Mouse (Mus musculus) layer of hippocampus, postnatal 25 days (tissue): ENCODE measurements around the gene A930004D18Rik. TPM values are rescaled to one million over a fixed set of nuclear protein-coding genes. Genes with fewer than 3 reads are reported as not detected.

ENCODE experiments used
- DNase-seq, 2 experiments: peaks; one replicate each; pipeline ENCODE4 v3.0.0; 2022; ENCODE audit warnings: mixed read lengths in 2 of 2, low spot score in 1 of 2; ENCODE audit errors: extremely low spot score in 1 of 2
- total RNA-seq, 2 experiments: library from RNA; stranded (reverse); gene quantifications; 2 replicates each; pipeline ENCODE4 v1.2.3; 2021

Gene A930004D18Rik
- total RNA-seq, 2 experiments from 2014 or later, result 2.7 to 3.3 TPM

DNA sequence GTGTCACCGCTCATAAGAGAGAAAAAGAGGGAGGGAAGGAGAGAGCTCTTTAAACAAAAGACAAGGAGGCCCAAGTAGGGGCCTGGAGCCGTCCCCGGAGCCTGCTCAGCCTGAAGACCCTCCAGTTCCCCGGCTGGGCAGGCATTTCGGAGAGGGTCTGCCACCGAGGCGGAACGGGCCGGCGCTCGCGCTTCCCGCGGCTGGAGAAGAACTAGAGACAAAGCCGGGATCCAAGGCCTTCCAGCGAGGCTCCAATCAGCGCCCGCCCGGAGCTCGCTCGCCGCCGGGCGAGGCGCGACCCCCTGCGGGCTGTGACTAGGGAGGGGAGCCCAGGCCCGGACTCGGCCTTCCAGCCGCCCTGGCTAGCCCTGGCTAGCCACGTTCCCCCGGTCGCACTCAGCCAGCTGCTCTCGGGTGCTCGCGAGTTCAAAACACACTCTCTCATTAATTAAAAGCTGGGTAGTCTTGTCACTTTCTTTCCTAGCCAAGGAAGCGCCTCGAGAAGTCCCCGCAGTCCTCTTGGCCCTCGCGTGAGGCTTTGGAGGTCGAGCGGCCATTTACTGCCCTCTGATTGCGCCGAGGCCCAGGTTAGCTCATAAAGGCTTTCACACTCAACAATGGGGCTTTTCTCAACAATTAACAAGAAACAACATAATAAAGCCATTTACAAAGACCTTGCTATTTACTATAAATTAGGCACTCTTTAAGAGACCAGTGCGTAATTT lies 2.2 kb upstream of the A930004D18Rik start:
- peak in 1 of 2 experiments; percentile 39 for DNase-seq

DNA sequence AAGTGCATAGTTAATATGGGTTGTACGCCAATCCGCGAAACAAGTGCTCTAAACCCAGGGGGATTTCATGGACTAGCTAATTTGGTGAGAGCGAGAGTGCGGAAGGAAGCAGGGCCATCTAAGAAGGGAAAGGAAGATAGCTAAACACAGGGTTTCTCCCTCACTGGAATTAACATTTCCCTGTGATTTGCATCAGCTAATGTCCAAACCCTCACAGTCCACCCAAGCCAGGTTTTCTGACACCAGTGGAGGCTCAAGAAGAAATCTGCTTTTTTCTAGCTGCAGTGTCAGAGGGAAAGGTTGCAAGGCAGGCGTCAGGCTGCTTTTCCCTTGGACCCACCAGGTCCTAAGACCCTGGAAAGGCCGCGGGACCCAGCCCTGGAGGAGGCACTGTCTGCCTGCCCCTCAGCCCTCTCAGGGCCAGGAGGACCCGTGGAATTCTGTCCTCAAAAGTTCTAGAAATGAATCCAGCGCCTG lies 1.4 kb upstream of the A930004D18Rik start:
- DNase-seq, result no peak

DNA sequence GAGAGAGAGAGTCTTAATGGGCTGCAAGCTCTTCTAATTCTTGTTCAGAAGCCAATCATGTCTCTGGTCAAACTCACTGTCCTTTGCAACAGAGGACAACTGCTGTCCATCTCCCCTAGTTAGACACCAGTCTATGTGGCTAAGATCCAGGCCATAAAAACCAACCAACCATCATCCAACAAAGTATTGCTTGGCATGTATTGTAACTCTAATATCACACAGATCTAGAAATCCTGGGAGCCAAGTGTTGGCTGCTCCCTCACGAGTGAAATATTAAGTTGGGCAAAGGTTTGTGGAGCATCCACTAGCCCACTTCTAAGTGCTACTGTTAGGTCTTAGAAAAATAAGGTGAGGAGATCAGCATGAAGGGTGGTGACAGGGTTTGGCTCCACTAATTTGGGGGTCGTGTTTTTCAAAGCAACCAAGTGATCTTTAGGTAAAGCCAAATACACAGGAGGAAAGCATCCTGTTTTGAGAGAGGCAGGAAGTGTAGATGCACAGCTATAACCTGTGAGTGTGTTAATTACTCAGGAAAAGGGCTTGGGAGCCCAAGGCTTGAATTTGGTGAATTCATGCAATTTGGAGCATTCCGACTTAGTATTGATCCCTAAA lies 710 bp upstream of the A930004D18Rik start:
- no peak for DNase-seq

DNA sequence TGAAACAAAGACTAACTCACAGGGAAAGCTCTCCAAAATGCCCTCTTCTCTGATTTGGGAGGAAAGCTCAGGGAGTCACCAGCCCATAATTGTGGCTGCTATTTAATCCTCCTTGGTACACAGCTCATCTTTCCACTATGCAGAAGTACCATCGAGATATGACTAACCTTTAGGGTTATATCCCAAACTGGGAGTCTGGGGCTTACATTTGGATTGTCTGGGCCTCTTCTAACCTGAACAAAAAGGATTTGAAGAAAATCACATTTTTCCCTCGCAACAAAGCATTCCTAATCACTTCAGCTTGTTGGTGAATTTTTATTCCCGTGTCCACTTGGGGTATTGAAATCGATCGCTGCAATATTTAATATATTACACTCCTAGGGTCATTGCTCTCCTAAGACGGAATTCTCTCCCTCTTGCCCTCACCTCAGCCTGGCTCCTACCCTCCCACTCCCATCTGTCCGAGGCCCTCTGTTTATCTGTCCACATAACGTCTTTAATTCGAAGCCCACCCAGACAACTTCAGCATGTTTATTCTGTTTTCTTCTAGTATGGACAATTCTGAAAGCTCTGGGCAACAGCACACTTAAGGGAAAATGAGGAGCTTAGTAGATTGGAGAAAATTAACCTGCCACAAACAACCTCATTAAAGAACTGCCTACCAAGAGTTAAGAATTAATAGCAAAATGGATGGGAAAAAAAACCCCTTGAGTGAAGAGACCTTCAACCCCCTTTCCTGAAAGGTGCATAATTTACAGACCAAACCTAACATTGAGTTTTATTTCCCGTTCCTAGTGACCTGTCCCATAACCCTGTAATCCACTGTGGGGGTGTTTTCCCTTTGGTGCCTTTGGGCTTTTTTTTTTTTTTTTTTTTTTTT lies 2.9 kb downstream of the A930004D18Rik start:
- DNase-seq, result no peak

DNA sequence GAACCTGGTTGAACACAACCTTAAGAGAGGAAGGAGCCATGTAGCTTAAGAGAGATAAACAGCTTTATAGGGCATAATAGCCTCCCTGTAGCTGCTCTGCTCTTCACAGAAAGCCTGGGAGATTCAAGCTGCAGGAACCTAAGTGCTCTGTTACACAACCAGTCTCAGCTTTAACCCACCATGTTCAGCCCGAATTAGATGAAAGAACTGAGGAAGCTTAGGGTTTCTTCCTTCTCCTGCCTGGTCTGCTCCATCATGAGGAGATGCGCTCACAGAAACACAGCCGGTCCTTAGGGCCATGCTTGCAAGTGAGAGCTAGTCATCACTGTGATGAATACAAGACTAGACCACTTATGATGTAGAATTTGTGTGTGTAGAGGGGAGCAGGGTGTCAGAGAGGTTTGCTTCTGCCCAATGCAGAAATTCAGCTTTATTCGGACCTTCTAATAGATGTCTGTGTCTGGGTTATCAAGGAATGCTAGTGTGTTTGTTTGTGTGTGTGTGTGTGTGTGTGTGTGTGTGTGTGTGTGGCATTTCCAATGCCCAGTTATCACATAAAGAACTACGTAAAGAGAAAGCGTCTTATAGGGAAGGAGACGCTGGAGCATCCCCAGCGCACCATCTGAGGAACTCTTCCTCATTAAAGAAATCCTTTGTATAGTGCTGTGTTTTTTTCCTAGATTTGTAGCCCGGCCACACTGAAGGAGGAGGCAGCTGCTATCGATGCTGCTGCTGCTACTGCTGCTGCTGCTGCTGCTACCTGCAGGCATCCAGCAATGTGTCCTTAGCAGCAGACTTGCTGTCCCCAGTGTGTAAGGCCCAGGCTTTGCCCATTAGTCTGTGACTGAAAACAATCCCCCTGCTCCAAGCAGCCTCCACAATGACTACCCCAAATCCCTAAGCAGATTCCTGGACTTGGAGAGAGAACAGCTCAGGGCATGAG lies 4.1 kb downstream of the A930004D18Rik start:
- no peak for DNase-seq

DNA sequence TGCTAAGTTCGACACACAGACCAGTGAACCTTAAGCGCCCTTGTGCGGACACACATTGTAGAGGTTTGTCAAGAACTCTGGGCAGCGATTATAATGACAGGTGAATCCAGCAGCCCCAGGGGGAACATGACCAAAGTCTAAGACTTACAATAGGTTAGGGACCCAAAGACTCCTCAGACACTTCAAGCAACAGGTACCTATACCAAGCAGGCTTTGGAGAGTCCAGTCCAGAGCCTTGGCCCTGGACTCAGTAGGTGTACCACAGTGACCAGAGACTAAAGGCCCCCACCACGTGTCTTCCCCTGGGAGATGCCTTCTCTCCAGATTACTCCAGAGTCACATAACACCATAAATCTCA lies 5.0 kb downstream of the A930004D18Rik start:
- no peak for DNase-seq

DNA sequence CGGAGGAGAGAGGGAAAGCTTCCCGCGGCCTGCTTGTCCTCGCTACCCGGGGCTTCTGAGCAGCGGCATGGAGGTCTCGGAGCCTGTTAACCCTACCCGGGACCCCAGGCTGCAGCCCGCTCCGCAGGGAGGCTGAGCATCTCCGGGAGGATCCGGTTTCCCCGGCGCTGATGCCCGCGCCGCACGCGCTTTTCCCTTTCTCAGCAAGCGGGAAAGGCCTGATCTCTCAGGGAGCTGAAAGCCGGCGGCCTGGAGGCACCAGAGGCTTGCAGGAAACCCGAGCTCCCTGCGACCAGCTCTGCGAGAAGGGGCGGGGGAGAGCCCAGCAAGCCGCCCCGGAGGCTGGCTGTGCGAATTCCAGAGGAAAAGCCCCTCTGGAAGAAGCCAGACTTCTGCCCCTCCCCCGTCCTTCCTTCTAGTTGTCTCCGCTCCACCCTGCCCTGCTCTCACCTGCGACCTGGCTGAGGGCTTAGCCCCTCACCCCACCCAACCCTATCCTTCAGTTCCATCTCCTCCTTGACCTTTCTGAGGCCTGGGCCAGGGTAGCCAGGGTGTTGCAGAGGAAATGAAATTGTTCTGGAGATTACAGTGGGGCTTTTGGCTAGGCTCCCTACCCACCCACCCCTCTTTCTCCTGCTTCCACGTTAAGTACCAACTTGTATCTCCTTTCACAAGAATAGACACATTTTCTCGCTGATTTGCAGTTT lies 5.6 kb downstream of the A930004D18Rik start:
- DNase-seq, result peak in 1 of 2 experiments; percentile 58

DNA sequence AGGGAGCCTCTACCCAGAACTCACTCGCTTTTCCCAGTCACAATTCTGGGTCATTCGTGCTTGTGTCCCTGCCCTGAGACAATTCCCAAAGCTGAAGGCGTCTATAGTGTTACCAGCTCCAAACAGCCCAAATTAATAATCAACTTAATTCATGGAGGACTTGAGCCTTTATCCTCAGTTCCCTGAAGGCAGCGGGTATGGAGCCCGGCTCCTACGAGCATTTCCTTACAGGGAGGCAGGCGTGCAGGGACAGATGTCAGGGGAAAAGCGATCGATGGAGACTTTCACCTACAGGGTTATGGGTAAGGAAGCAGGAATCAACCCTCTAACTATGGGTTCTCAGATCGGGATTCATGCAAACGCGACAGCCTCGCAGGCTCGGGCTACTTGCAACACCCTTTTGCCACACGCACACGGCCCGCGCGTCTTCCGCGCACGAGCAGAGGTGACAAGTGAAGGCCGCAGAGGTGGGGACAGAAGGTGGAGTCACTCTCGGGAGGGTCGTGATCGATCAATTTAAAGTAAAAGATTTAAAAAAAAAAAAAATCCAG lies 6.2 kb downstream of the A930004D18Rik start:
- peak in 1 of 2 experiments; percentile 59 for DNase-seq

DNA sequence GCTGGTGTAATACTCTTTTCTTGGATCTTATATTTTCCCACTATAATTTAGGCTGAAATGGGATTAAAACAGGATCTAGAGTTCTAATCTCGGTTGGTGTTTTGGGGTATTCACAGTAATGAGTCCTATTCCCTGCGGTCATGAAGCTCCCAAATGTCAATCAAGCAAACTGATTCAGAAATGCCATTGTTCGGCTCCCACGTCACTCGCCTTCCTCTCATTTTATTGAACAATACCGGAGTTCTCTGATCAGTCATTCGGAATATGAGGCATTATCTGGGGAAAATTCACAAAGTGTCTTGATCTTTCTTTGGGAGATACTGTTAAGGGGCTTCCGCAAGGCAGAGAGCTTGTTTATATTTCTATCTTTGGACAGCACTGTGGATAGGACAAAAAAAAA lies 7.0 kb downstream of the A930004D18Rik start:
- no peak for DNase-seq

DNA sequence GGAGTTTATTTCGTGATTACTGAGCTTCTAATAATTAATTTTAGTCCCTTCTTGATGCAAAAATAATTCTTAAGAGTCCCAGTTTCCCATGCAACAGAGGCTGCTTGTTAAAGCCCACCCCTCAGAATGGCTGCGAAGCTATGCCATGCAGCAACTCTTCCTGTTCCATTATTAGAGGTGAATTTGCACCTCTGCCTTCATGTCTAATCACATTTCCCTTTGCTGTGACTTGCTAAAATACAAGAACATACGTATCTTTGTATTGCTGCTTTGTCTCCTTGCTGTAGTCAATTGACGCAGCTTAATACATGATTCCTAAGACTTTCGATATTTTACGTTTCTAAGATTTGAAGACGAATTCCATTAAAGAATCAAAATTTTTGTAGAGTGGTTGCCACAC lies 7.9 kb downstream of the A930004D18Rik start:
- DNase-seq, result no peak

DNA sequence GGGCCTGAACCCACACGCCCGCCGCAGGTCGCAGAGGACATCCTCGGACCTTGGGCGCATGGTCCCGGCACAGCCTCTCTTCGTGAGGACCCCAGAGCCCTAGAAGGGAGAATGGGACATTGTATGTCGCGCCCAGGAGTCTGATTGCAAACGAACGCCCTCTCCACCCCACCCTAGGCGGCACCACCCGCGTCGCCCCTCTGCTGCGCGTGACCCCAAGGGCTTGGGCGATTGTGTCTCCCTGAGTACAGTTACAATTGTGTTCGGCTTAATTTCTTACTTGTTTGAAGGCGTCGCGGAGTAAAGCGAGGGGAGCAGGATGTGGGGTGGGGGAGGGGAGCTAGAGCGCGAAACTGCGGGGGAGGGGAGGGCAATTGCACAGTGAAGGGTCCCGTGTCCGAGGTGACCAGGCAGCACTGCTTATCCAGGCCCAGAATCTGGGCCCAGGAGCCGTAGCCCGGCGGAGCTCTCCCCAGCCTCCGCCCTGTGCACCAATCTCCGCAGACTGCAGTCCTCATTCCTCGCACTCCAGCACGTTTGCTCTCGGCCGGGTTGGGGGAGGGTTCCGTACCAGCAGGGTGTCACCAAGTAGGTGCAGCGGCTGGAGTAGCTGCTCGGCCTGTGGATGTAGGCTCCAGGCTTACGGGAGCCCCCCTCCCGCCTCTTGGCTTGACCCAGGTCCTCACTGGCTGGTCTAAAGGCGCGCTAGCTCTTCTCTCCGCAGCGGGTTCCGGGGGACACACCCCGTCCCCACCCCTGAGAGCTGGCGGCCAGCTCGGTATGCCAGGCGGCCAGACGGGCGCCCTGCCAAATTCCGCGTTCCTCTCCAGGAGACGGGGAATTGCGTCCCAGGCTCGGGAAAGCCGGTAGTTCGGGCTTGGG lies 9.2 kb downstream of the A930004D18Rik start:
- peak; percentile 80 to 83 for DNase-seq

DNA sequence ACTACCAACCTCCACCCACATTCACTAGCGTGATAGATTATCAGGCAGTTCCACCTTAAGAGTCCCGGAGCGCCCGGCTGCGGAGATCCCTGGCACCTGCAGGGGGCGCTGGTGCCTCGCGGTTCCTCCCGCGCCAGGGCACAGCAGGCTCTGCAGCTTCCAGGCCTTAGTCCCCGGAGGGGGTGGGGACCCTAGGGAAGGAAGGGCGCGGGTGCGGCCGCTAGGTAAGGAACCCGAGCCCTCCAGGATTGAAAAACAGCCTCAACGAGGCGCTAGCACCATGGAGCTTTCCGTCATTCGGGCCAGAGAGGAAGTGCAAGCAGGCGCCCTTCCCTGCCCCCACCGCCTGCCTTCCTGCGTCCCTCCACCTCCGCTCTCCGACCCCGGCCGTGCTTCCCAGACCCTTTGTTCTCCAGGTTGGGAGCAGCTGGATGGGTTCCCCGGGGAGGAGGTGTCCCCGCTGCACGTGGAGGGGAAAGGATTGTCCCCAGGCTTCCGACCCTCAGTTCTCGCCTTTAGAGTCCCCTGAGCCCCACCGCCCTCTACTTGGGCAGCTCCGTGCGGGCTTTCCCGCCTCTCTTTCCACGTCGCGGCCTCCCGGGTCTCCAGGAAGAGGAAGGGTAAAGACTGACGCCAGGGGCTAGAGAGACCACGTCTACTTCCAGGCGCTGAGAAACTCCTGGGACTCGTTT lies 9.9 kb downstream of the A930004D18Rik start:
- DNase-seq, result peak; percentile 95 to 97

DNA sequence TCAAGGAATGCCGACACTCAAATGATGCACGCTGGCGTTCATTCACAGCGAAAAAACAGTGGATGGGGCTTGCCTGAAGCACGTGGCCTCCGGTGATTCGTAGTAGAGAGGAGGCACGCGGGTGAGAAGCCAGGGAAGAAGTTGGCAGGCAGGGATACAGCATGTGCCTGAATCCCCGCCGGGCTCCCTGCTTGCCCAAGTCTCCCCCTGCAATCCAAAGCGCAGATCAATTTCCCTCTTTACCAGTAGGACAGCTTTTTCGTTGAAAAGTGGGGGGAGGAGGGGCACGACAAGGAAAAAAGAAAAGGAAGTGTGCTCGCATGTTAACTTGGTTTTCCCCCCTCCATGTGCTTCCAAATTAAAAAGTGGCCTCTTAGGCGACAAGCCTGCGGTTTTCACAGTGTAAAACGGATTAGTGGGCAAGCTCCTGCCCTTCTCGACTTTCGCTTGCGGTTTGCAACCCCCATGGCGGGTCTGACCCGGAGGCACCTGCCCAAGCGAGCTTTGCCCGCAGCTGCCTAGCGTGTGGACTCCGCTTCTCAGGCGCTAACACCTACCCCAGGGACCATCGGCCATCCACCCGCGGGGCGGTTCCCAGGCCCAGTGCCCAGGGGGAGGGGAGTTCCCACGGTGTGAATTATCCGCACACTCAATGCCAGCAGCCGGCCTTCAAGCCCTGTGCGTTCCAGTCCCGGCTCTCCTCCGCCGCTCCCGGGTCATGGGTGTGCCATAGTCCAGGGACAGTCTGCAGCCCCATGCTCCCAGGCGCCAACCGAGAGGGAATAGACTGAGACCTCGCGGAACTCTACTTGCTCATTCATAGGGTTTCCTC lies 11.2 kb downstream of the A930004D18Rik start:
- peak in 1 of 2 experiments; percentile 37 for DNase-seq

DNA sequence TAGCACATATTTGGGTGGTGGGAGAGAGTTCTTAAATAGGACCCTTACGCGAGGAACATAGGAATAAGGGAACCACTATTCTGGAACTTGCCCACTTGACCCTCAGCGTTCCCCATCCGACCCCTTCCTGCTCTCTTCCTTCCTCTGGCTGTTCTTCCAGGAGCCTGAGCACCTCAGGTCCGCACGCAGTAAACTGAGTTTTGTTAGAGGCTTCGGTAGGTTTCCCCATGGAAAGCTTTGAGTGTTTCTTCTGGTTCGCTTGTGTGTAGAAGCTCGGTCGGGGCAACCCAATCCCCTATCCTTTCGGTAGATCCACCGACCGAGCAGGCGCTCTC lies 11.8 kb downstream of the A930004D18Rik start:
- no peak for DNase-seq

DNA sequence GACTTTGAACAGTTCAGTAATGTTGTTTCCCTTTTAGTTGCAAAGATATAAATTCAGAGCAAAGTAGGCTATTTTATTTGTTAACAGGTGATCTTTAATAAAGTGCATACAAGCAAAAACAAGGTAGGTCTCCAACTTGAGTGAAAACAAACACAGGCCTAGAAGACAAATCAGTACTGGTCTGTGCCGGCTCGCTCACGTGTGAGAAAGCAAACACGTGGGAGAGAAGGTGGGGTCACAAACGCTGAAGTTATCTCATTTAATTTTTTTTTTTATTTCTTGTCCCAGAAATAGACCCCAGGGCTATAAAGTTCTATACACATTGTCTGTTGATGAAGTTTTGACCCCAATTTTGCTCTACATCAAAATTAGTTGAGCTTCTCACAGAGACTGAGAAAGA lies 12.4 kb downstream of the A930004D18Rik start:
- DNase-seq, result no peak

DNA sequence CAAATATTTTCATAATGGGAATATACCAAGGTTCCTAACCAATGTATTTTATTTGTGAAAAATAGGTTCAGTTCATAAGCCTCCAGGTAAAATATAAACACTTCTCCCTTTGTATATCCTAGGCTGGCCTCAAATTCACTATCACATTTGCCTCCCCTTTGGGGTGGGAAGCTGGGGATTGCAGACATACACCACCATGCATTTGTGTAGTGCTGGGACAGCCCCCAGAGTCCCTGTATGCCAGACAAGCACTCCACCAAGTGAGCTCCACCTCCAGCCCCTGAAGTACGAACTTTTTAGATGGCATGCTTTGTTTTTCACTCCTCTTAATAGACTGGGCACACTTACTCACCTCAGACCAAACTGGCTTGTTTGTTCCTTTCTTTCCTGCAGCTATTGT lies 14.7 kb downstream of the A930004D18Rik start:
- no peak for DNase-seq

DNA sequence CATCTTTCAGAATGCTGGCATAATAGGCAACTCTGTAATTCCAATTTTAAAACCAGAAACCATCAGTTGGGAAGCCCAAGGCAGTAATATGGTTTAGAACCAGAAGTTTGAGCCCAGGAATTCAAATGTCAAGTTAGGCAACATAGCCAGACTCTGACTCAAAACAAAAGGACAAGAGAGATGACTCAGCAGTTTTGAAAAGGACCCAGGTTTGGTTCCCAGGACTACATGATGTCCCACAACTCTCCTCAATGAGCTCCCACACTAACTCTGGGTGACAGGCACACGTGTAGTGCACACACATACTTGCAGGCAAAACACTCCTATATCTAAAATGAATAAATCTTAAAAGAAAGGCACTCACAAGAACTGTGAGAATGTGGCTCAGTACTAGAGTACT lies 18.4 kb downstream of the A930004D18Rik start:
- no peak for DNase-seq
